Mouse (Mus musculus) liver, adult 2 months (tissue): ENCODE measurements around the gene Prr5l. TPM values are rescaled to one million over a fixed set of nuclear protein-coding genes. Genes with fewer than 3 reads are reported as not detected.

Experiments
- DNase-seq: peaks from one replicate; pipeline ENCODE4 v3.0.0-alpha.2; 2011; ENCODE audit warnings: low read depth, low spot score; ENCODE audit errors: extremely low read depth
- H3K27ac ChIP-seq: fragments of 200-500 bp; replicated peaks from 2 replicates; pipeline ENCODE4 v1.5.1; 2012; ENCODE audit warnings: low read depth, mild to moderate bottlenecking, control low read depth, inconsistent platforms, low read length; ENCODE audit not compliant: insufficient read depth
- H3K27me3 ChIP-seq: fragments of 200-500 bp; 2 replicates; pipeline ENCODE4 v1.6.1; 2012; ENCODE audit warnings: mild to moderate bottlenecking, moderate library complexity, low read length, inconsistent platforms; ENCODE audit not compliant: control insufficient read depth, insufficient read depth
- H3K36me3 ChIP-seq: fragments of 200-500 bp; 2 replicates; pipeline ENCODE4 v1.6.1; 2012; ENCODE audit warnings: low read length, inconsistent platforms; ENCODE audit not compliant: control insufficient read depth, insufficient read depth
- H3K4me1 ChIP-seq: fragments of 200-500 bp; 2 replicates; pipeline ENCODE4 v1.6.1; 2011; ENCODE audit warnings: low read length; ENCODE audit not compliant: control insufficient read depth, insufficient read depth
- H3K4me3 ChIP-seq: fragments of 200-500 bp; 2 replicates; pipeline ENCODE4 v1.5.1; 2011; ENCODE audit warnings: low read depth, mild to moderate bottlenecking, control low read depth, low read length, moderate library complexity; ENCODE audit not compliant: insufficient read depth
- H3K79me2 ChIP-seq: fragments of 200-500 bp; 2 replicates; pipeline ENCODE4 v1.6.1; 2012; ENCODE audit warnings: inconsistent platforms, mild to moderate bottlenecking, low read length, moderate library complexity; ENCODE audit not compliant: control insufficient read depth, insufficient read depth
- H3K9ac ChIP-seq: fragments of 200-500 bp; 2 replicates; pipeline ENCODE4 v1.6.1; 2012; ENCODE audit warnings: low read depth, mild to moderate bottlenecking, control low read depth, inconsistent platforms, low read length
- CTCF ChIP-seq: fragments of 200-500 bp; IDR thresholded peaks from 2 replicates; pipeline ENCODE4 v1.5.1; 2011; ENCODE audit warnings: low read depth, low read length, control low read depth
- POLR2A ChIP-seq: fragments of 200-500 bp; IDR thresholded peaks from 2 replicates; pipeline ENCODE4 v1.6.1; 2011; ENCODE audit warnings: low read length, control low read depth; ENCODE audit not compliant: insufficient read depth; ENCODE audit errors: extremely low read depth
- WGBS: fragments of 180-500 bp; shearing (Covaris S2); methylation state at CpG from one replicate; pipeline ENCODE4 v1.1.7; 2018; 5-methylcytosine and 5-hydroxymethylcytosine counted together
- polyA plus RNA-seq: library from polyadenylated mRNA; depleted of rRNA; stranded (reverse); fragments of >200 nt; gene quantifications from 2 replicates; pipeline ENCODE4 v1.2.3, GENCODE M21; 2012
- total RNA-seq: library from RNA; depleted of rRNA; stranded (reverse); fragments of >200 nt; gene quantifications from 2 replicates; pipeline ENCODE4 v1.2.3, GENCODE M21; 2014

The Prr5l gene
- total and polyA plus RNA-seq, 2 experiments: 0.72 to 1.4 TPM

- WGBS: 74% methylated on average over 1 of the region's 1 CpGs
- H3K4me3 ChIP-seq: no peak overlapping the region
Observed at GRCm38 (mm10) chr2:101761898-101762297, 120.9 kb downstream of the Prr5l start.

GRCm38 (mm10) chr2:101759523-101760277 lies 123.1 kb downstream of the Prr5l start:
- TF ChIP-seq POLR2A: no peak
- no peak for TF ChIP-seq CTCF
- 89% methylated on average over 9 of the region's 9 CpGs for WGBS
- Histone ChIP-seq H3K27me3 (no peaks in the 10 kb centered on the region), H3K79me2 (no peaks in the 10 kb centered on the region), H3K27ac (no peak overlapping the region), H3K9ac (no peak overlapping the region), H3K4me1 (no peaks in the 10 kb centered on the region), H3K36me3 (no peaks in the 10 kb centered on the region), H3K4me3 (no peak overlapping the region)
- DNase-seq: no peak

More at GRCm38 (mm10) chr2:101761898-101762297, 120.9 kb downstream of the Prr5l start:
- Histone ChIP-seq H3K36me3 (no peaks in the 10 kb centered on the region), H3K27me3 (no peaks in the 10 kb centered on the region), H3K27ac (no peak overlapping the region), H3K79me2 (no peaks in the 10 kb centered on the region), H3K9ac (no peak overlapping the region), H3K4me1 (no peaks in the 10 kb centered on the region)
- no peak for DNase-seq
- TF ChIP-seq CTCF: no peak
- no peak for TF ChIP-seq POLR2A

DNA sequence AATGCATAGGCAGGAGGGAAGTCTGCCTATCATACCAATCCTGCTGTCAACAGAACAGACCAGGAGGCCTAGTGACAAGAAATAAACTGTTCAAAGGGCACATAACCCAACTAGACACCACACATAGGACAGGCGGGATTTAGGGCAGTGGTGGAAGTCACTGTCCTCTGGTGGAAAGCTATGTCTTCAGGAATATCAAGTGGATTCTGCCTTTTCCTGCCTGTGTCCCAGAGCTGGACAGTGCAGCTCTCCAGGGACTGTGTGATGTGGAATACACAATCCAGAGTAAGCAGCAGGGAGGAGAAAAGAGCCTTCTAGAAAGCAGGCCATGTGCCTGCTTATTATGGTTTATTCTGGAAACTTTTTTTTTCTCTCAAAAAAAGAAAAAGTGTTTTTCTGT lies 125.0 kb downstream of the Prr5l start:
- DNase-seq: no peak
- Histone ChIP-seq H3K27ac (no peak overlapping the region), H3K4me1 (no peaks in the 10 kb centered on the region), H3K9ac (no peak overlapping the region), H3K36me3 (no peaks in the 10 kb centered on the region), H3K79me2 (no peaks in the 10 kb centered on the region), H3K4me3 (no peak overlapping the region), H3K27me3 (no peaks in the 10 kb centered on the region)
- 93% methylated on average over 1 of the region's 1 CpGs for WGBS
- no peak for TF ChIP-seq CTCF
- no peak for TF ChIP-seq POLR2A

GRCm38 (mm10) chr2:101756069-101756753 lies 126.6 kb downstream of the Prr5l start:
- 78% methylated on average over 7 of the region's 7 CpGs for WGBS
- Histone ChIP-seq H3K9ac (no peak overlapping the region), H3K27me3 (no peaks in the 10 kb centered on the region), H3K36me3 (no peaks in the 10 kb centered on the region), H3K27ac (no peak overlapping the region), H3K4me3 (no peak overlapping the region), H3K4me1 (0 out of 2 replicates have a peak, but pooled peaks cover 4% of the 10 kb centered on the region), H3K79me2 (no peaks in the 10 kb centered on the region)
- TF ChIP-seq POLR2A: no peak
- TF ChIP-seq CTCF: no peak
- DNase-seq: no peak

GRCm38 (mm10) chr2:101754939-101755555 lies 127.8 kb downstream of the Prr5l start:
- Histone ChIP-seq H3K27ac (no peak overlapping the region), H3K27me3 (no peaks in the 10 kb centered on the region), H3K4me3 (no peak overlapping the region), H3K4me1 (peaks cover 6% of the 10 kb centered on the region; the same call in 1 of the 2 replicates), H3K36me3 (no peaks in the 10 kb centered on the region), H3K79me2 (no peaks in the 10 kb centered on the region), H3K9ac (no peak overlapping the region)
- DNase-seq: no peak
- no peak for TF ChIP-seq POLR2A
- no peak for TF ChIP-seq CTCF
- 63% methylated on average over 11 of the region's 11 CpGs for WGBS
